22 mouse cellular contexts compared by ENCODE assay signal in genomic region chr5:52813312-52813711, GRCm38 (mm10). TPM values are rescaled to one million over a fixed set of nuclear protein-coding genes. Genes with fewer than 3 reads are reported as not detected.
DNase-seq lines count a peak whose midpoint lies in the region.
"Had no signal": no experiment of that assay in that cellular context is flagged by ENCODE, and none has a peak within 500 bp of the region (broad histone marks: within the 10 kb centered on the region; RNA-seq: fewer than 3 reads in every experiment).

No protein-coding gene starts in this region.

- H3K36me3 ChIP-seq in heart, embryonic 10.5 days = peaks cover 35% of the 10 kb centered on the region; the same call in 1 of the 2 replicates

- no peaks in the 10 kb centered on the region for H3K27me3 ChIP-seq in heart, embryonic 10.5 days (ENCODE audit: insufficient read depth, poor library complexity, severe bottlenecking)
- H3K27me3 ChIP-seq: CH12.LX; embryonic facial prominence, embryonic 12.5 days; forebrain, embryonic 13.5 days; forebrain, embryonic 15.5 days; Patski had no signal

- peak; percentile 78 for DNase-seq in heart, adult 11 months
- no peak for DNase-seq in heart, embryonic 10.5 days (ENCODE audit: low spot score)
- DNase-seq in testis, postnatal 14 days (ENCODE audit: low spot score) = peak; percentile 45
- DNase-seq in testis, postnatal 10 days (ENCODE audit: low spot score) = no peak
- no peak for DNase-seq in kidney, postnatal 4 days
- DNase-seq: adrenal gland, adult 2 months; adrenal gland, postnatal 10 days; adrenal gland, postnatal 25 days; B cell, adult 2 months; cerebellum, adult 11-12 months; cerebellum, adult 2 months; cerebellum, adult 9-10 months; cerebellum, postnatal 10 days; cerebellum, postnatal 25 days; forebrain, postnatal 0 days had no signal

- no peaks in the 10 kb centered on the region for H3K4me1 ChIP-seq in heart, embryonic 10.5 days
- H3K4me1 ChIP-seq: embryonic facial prominence, embryonic 10.5 days; embryonic facial prominence, embryonic 12.5 days; forebrain, embryonic 13.5 days; forebrain, embryonic 15.5 days had no signal

- no peak overlapping the region for H3K27ac ChIP-seq in heart, embryonic 10.5 days
- H3K27ac ChIP-seq: embryonic facial prominence, embryonic 10.5 days; embryonic facial prominence, embryonic 12.5 days; forebrain, embryonic 13.5 days; forebrain, embryonic 15.5 days had no signal

- H3K9me3 ChIP-seq in heart, embryonic 10.5 days = no peaks in the 10 kb centered on the region
- H3K9me3 ChIP-seq: embryonic facial prominence, embryonic 10.5 days; embryonic facial prominence, embryonic 12.5 days; forebrain, embryonic 13.5 days; forebrain, embryonic 15.5 days; G1E had no signal

- H3K4me3 ChIP-seq in heart, embryonic 10.5 days = no peak overlapping the region
- H3K4me3 ChIP-seq: embryonic facial prominence, embryonic 10.5 days; embryonic facial prominence, embryonic 12.5 days; forebrain, embryonic 13.5 days; forebrain, embryonic 15.5 days had no signal

- WGBS in heart, embryonic 10.5 days = 85% methylated on average over 7 of the region's 7 CpGs

RNA-seq across cellular contexts. Expression of gene Anapc4, which starts 20.5 kb away (rescaled TPM):
- polyA plus RNA-seq in heart, embryonic 10.5 days (2016; fragmentation: Nextera tagmentation; extraction: Ambion mirVana) = 87.4 and 97.0 TPM in 2 replicates

RNA-seq across cellular contexts. Expression of gene Zcchc4, which starts 38.1 kb away (rescaled TPM):
- 13.2 and 14.7 TPM in 2 replicates for polyA plus RNA-seq in heart, embryonic 10.5 days (2016; fragmentation: Nextera tagmentation; extraction: Ambion mirVana)

Comparison
In these comparisons a context has a peak if more than half of its experiments do, and no peak if none do; other contexts are left out.
1. DNase-seq: peak in heart, adult 11 months (single experiment) and testis, postnatal 14 days (single experiment); none in heart, embryonic 10.5 days (single experiment), testis, postnatal 10 days (single experiment) and kidney, postnatal 4 days (0 of 2).